Mouse (Mus musculus) naive thymus-derived CD4-positive, alpha-beta T cell, adult 2 months (primary cell): ENCODE results near the gene Npnt.

ENCODE experiments used
- DNase-seq: peaks from one replicate; pipeline ENCODE4 v3.0.0-alpha.2; 2011; ENCODE audit warnings: low read depth

The Npnt gene

DNA sequence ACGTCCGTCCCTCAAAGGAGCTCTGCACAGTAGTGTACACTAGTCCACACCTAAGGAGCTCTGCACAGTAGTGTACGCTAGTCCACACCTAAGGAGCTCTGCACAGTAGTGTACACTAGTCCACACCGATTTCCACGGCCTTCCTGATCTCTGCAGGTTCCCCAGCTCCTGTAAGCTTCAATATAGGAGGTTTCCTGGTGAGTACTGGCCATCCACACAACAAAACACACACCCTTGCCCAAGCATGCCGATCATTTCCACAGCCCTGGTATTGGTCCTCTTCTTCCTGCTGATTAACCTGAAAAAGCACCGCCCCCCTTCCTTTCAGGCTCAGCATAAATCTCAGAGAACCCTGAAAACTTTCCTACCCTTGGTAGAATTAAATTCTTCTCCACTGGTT, 57.6 kb downstream of the Npnt start:
- DNase-seq = no peak

- no peak for DNase-seq
These were observed 62.8 kb downstream of the Npnt start for GRCm38 (mm10) chr3:132887074-132887848.

DNA sequence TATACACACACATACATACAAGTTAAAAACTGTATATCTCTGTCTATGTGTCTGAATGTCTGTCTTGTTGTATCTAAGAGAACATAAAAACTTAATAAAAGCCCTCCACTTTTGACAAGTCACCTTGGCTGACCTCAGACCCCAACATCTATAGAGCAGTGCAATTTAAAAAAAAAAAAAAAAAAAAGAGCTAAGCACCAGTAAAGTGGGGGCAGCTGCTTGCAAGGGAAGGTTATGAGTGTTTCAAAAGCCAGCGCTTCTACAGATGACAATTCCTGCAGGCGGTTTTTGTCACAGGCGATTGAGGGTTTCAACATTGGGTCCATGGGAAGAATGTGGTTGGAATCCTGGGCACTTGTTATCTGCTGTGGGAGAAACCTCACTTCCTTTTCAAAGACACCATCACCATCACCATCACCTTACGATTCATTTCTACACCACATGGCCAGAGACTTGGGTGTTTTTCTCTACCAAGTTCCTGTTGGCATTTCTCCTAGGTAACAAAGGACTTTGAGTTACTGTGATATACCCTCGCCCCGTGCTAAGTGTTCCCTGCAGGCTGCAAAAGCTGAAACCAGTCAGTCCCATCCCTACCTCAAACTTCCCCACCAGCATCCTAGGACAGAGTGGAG, 63.6 kb downstream of the Npnt start:
- no peak for DNase-seq

- no peak for DNase-seq
These were observed 65.6 kb downstream of the Npnt start for GRCm38 (mm10) chr3:132884459-132884858.

DNA sequence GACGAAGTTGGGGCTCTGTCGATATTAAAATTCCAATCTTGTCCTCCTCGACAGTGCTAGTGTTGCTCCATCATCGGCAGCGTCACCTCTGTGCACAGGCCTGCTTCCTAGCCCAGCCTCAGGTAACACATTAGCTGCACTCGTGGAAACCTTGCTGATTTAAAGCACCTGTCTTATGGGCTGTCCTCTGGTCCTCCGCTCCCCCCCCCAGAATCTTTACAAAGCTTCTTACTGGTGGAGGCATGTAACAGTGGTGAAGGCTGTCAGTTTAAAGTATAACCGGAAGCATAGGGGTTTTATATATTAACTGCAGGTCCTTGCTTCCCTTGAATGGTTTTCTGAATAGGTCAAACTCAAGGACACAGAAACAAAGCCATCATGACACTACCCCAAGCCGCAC, 66.8 kb downstream of the Npnt start:
- DNase-seq = no peak

DNA sequence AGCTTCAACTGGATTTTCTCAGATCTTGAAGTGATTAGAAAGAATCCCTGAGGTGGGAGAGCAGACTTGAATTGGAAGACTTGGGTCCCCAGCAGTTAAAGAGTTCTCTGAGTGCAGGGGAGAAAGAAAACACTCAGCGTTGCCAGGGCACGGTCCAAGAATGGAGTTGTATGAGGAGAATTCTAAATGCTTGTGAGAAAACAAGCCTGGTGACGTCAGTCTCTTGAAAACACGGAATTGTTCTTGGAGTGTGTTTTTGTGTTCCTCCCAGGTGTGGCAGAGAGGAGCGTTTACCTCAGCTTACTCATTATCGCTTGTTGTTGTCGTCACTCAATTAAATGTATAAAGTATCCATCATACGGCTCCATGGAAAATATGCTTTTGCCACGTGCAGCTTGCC, 69.3 kb downstream of the Npnt start:
- no peak for DNase-seq

DNA sequence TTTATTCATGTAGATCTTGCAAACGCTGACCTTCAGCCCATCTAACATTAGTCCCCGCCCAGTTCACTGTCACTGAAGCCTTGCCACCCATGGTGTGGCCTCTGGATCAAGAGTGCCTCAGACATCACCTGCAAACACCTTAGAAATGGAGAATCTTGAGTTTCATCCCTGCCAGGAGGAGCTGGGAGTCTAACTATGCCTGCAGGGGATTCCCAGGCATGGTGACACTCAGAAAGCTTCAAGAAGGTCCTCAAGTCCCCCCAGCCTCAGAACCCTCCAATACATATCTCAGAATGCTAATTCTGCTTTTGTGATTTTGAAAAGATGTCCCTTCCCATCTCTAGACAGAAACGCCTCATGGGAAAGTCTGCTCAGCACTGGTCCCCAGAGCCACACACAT, 69.7 kb downstream of the Npnt start:
- no peak for DNase-seq

DNA sequence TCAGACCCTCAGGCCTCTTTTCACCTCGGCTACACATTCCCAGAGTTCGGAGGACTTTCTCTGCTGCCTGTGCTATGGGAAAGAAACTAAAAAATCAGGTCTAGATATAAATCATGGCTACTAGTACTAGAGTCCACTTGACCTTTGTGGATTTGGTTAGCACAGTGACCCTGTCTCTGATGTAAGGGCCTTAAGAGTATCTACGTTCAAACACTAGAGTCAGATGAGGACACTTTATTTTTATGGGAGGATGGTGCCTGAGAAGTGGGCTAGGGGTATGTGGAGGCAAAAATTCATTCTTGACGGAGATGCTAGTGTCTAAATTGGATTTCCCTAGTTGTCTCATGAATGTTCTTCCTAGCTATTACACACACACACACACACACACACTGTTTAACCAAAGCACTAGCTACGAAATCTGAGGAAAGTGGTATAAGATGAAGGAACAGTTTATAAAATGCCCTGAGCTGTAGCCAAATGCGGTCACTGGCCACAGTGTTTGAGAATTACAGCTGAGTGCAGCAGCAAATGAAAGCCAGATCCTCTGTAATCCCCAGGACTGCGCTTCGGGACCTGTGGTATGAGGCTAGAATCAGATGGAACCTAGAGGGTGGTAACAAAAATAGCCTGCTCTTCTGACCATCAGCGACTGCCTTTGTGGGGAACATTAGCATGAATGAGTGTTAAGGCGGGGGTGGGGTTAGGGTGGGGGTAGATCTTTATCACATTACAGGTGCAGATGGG, 73.0 kb downstream of the Npnt start:
- no peak for DNase-seq

GRCm38 (mm10) chr3:132876011-132876708, 73.9 kb downstream of the Npnt start:
- DNase-seq = no peak

DNA sequence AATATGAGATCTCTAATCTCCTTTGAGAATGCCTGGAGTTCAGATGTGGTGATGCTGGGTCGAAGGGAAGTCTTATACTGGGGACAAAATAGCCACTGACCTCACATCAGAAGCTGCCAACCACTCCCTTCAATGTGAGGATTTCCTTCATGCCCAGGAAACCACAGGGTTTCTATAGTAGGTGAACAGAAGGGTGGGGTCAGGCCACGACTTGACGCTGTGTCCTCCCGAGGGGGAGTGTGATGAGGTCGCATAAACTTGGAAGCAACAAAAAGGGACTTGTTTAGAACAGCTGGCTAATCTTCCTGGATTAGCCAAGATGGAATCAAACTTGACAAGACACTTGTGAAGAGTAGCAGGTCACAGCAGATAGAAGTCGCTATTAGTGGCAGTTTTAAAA, 76.8 kb downstream of the Npnt start:
- no peak for DNase-seq

DNA sequence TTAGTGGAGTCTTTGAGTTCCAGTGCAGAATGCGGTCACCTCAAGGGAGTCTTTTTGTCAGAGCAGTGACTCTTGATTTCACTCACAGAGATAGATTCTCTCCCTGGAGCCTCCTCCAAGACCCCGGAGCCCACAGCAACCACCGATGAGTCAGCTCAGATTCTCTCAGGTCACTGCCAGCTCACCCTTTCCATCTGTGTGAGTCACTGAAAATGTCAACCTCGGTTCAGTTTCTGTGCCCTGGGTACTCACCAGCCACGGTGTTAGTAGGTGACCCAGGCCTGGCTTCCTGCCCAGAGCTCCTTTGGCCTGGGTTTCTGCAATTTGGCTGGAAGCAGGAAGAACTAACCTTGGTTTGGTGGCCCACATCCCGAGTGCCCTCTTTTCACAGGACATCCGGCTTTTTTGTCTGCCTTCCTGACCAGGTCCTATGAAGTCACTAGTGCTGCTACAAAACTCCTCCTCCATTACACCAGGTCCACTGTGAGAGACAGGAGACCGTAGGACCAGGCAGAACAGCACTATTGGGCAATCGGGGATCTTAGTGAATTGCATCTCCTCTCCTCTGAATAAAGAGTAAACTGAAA, 78.7 kb downstream of the Npnt start:
- no peak for DNase-seq

GRCm38 (mm10) chr3:132870079-132870478, 80.0 kb downstream of the Npnt start:
- no peak for DNase-seq

DNA sequence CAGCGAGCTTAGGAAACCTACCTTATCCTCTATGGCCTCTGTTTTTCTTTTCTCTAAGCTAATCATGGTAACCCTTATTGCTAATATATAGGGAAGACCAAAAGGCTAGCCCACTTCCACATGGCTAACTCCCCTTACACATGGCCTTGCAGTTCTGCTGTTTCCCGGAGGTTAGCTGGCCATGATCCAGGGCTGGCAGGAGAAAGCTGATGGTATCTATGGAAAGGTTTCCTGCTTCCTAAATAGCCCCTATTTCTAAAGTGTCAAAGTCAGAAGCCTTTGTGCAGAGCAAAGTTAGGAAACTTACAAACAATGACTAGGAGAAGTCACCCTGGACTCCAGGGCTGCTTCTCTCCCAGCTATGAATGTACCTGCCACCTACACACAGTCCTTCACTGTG, 81.3 kb downstream of the Npnt start:
- DNase-seq = no peak

DNA sequence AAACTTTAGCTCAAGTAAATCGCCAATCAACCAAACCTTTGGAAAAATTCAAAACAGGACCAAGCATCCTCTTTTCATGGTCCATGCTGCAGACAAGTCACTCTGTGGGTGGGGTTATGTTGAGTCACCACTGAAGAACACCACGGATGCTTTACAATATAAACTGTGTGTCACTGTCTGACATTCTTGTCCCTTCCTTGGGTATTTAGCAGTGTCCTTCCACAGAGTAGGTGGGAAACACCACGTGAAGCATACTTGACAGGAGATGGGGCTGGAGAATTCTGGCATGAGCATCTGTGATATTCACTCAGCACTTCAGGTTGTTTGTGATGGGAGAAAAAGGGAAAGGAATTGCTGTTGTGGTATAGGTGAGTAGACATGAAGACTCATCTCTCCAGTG, 83.1 kb downstream of the Npnt start:
- DNase-seq = no peak

- DNase-seq = no peak
These were observed 84.5 kb downstream of the Npnt start for GRCm38 (mm10) chr3:132865596-132865995.

- no peak for DNase-seq
These were observed 85.1 kb downstream of the Npnt start for GRCm38 (mm10) chr3:132864986-132865385.

- no peak for DNase-seq
These were observed 85.7 kb downstream of the Npnt start for GRCm38 (mm10) chr3:132864329-132864919.

DNA sequence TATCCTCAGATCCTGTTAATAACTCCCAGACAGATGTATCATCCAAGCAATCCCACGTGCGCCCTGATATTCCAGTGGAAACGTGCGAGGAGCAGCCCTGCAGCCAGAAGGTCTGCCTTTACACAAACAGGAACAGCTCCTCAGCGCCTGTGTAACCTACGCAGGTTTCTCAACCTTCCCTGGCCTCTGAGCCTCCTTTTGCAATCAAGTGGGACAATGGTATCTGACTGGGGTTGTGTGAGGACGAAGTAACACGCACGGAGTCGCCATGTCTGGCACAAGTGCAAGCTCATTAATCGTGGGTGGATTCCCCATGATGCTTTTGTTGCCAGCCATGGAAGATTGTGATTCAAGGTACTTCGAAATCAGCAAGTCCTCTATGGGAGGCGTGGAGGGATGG, 86.2 kb downstream of the Npnt start:
- no peak for DNase-seq

- DNase-seq = no peak
These were observed 89.3 kb downstream of the Npnt start for GRCm38 (mm10) chr3:132860796-132861195.

DNA sequence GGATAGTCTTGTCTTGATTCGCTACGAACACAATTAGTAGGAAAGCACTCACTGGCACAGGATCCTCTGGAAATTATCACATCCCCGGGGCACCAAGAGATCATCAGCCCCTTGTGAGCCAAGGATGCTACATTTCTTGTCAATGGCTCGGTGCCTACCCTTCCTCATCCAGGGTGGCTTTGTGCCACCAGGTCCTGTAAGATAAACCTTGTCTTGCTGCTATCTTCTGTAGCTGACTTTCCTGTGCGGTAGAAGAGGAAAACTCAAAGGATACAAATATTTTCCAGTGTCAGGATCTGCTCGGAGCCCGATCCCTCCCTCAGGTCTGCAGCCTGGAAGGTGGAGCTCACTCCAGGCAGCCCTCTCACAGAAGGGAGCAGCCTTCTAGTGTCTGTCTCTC, 90.5 kb downstream of the Npnt start:
- DNase-seq = no peak

DNA sequence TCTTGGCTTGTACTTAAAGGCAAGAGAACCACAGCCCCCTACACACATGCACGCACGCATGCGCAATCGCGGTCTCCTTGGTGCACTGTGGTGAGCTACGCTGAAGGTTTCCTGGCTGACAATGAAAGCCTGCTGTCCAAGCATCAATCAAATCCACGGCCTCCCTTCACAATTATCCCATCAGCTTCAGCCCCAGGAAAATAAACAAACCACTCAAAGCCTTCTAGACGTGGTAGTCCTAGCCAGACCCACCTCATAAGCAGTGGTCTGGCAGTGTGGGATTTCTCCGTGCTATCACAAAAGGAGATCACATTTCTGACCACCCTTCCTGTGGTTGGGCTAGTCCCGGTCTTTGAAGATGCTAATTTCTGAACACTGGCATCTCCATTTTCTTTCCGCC, 91.2 kb downstream of the Npnt start:
- DNase-seq = no peak

GRCm38 (mm10) chr3:132856651-132857050, 93.4 kb downstream of the Npnt start:
- no peak for DNase-seq
